Mouse (Mus musculus): ENCODE results near the gene Zfp277.

The Zfp277 gene

GRCm38 (mm10) chr12:40347060-40347698 lies 98.5 kb downstream of the Zfp277 start:
- no peak for DNase-seq

- DNase-seq, result peak; percentile 45
These were observed 104.3 kb downstream of the Zfp277 start for GRCm38 (mm10) chr12:40341443-40341842.

- DNase-seq, result no peak
These were observed 110.4 kb downstream of the Zfp277 start for GRCm38 (mm10) chr12:40335303-40335702.

- DNase-seq, result no peak
These were observed 114.2 kb downstream of the Zfp277 start for GRCm38 (mm10) chr12:40331467-40331866.

- DNase-seq, result peak; percentile 26
These were observed 118.6 kb downstream of the Zfp277 start for GRCm38 (mm10) chr12:40327012-40327660.

GRCm38 (mm10) chr12:40325582-40325981 lies 120.1 kb downstream of the Zfp277 start:
- peak; percentile 62 for DNase-seq

GRCm38 (mm10) chr12:40324819-40325218 lies 120.9 kb downstream of the Zfp277 start:
- DNase-seq, result peak; percentile 96

- DNase-seq, result no peak
These were observed 130.6 kb downstream of the Zfp277 start for GRCm38 (mm10) chr12:40315146-40315545.

GRCm38 (mm10) chr12:40303960-40304359 lies 141.7 kb downstream of the Zfp277 start:
- DNase-seq, result no peak

GRCm38 (mm10) chr12:40298636-40299035 lies 147.1 kb downstream of the Zfp277 start:
- no peak for DNase-seq

- DNase-seq, result no peak
These were observed 159.2 kb downstream of the Zfp277 start for GRCm38 (mm10) chr12:40286539-40286938.

GRCm38 (mm10) chr12:40280596-40281325 lies 164.9 kb downstream of the Zfp277 start:
- no peak for DNase-seq

- no peak for DNase-seq
These were observed 168.1 kb downstream of the Zfp277 start for GRCm38 (mm10) chr12:40277581-40277980.

GRCm38 (mm10) chr12:40274931-40275330 lies 170.8 kb downstream of the Zfp277 start:
- DNase-seq, result no peak

- no peak for DNase-seq
These were observed 172.4 kb downstream of the Zfp277 start for GRCm38 (mm10) chr12:40273339-40273738.

- no peak for DNase-seq
These were observed 173.0 kb downstream of the Zfp277 start for GRCm38 (mm10) chr12:40272710-40273109.

GRCm38 (mm10) chr12:40268313-40268712 lies 177.4 kb downstream of the Zfp277 start:
- no peak for DNase-seq

Measured in retina, postnatal 1 day (tissue).